Mouse (Mus musculus): ENCODE measurements around the gene Rhox4a2. TPM values are rescaled to one million over a fixed set of nuclear protein-coding genes. Genes with fewer than 3 reads are reported as not detected.
"Not testable (repeated sequence)": the region's sequence is repeated elsewhere in the genome, so short reads cannot be mapped to it uniquely, and the experiment has no call there.

The Rhox4a2 gene
- total RNA-seq (2014; rRNA removed; ENCODE audit: low replicate concordance) (not detected in 2 replicates), polyA plus RNA-seq (2015; fragmentation: Nextera tagmentation; extraction: Ambion mirVana) (0.22 TPM in 2 replicates)

DNA sequence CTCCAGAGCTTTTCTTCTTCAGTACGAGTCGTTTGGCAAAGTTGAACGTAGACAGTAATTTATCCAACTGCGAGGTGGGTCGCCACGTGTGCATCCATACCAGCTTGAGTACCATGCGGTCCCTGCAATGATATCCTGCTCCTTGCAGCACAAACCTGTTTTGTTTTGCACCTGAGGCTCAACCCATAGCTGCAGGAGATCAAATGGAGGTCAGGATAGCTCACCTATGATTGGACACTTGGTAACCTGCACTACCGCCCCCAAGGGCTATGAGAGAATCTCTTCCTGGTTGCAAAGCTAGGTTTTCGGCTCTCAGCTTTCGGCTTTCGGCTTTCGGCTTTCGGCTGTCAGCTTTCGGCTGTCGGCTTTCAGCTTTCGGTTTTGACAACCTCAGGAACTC lies at the start of gene Rhox4a2:
TSS of gene Rhox4a2 (plus strand) at position 301 of the 400 bp plus-strand sequence.
- ATAC-seq (ENCODE audit: insufficient read depth, low read depth); H3K36me3 ChIP-seq (replicated peaks; ENCODE audit: control insufficient read depth, insufficient read depth, low read length); DNase-seq (ENCODE audit: low spot score); H3K4me2 ChIP-seq (ENCODE audit: low read depth, low read length); H3K27me3 ChIP-seq (ENCODE audit: control insufficient read depth, insufficient read depth, low read length); H3K9ac ChIP-seq (replicated peaks; ENCODE audit: low read depth, low read length); H3K4me1 ChIP-seq (ENCODE audit: control insufficient read depth, insufficient read depth); H3K9me3 ChIP-seq (replicated peaks; ENCODE audit: control insufficient read depth, low read length); H3K27ac ChIP-seq (ENCODE audit: low read depth); H3K4me3 ChIP-seq (ENCODE audit: low read depth, low read length): not testable (repeated sequence)
- 91% methylated on average over 8 of the region's 16 CpGs for WGBS

DNA sequence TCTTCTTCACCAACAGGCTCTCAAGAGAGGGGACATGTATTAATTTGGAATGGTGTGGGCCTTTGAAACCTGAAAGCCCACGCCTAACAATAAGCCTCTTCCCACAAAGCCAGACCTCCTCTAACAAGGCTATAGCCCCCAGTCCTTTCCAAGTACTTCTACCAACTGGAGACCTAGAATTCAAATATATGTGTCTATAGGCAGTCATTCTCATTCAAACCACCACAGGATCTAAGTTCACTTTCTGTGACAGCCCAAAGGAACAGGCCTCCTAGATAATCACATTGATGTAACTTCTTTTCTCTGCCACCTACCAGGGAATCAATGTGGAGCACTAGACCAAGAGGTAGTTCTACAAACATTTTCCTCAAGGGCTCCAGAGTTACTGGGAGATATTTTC lies 10.9 kb upstream of the Rhox4a2 start, which contains the start of gene Rhox3a2:
TSS of gene Rhox3a2 (plus strand) at position 301 of the 400 bp plus-strand sequence.
- no CpG with 5 or more reads among the region's 1 CpGs for WGBS
- not testable (repeated sequence) for H3K27me3 ChIP-seq (ENCODE audit: control insufficient read depth, insufficient read depth, low read length); ATAC-seq (ENCODE audit: insufficient read depth, low read depth); H3K4me1 ChIP-seq (ENCODE audit: control insufficient read depth, insufficient read depth); H3K27ac ChIP-seq (ENCODE audit: low read depth); H3K4me3 ChIP-seq (ENCODE audit: low read depth, low read length); H3K9me3 ChIP-seq (replicated peaks; ENCODE audit: control insufficient read depth, low read length); H3K4me2 ChIP-seq (ENCODE audit: low read depth, low read length); DNase-seq (ENCODE audit: low spot score); H3K9ac ChIP-seq (replicated peaks; ENCODE audit: low read depth, low read length); H3K36me3 ChIP-seq (replicated peaks; ENCODE audit: control insufficient read depth, insufficient read depth, low read length)

DNA sequence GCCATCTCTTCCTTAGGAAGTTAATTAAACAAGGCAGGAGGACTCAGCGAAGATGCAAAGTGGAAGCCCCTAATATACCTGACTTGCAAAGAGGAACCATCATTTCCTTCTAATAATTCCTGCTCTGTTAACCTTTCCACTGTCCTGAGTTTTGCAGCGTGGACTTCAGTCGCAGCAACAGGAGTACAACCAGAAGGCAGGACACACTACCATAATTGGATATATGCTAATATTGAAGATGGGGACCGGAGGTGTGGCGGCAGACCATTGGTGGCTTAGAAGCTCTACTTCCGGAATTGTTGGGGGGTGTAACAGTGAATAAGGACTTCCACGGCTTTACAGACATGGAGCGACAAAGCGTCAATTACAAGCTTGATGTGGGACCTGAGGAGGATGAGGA lies 21.1 kb downstream of the Rhox4a2 start, which contains the start of gene Rhox2b:
TSS of gene Rhox2b (plus strand) at position 301 of the 400 bp plus-strand sequence.
- not testable (repeated sequence) for H3K27me3 ChIP-seq (ENCODE audit: control insufficient read depth, insufficient read depth, low read length); H3K36me3 ChIP-seq (replicated peaks; ENCODE audit: control insufficient read depth, insufficient read depth, low read length); H3K9ac ChIP-seq (replicated peaks; ENCODE audit: low read depth, low read length); DNase-seq (ENCODE audit: low spot score); H3K9me3 ChIP-seq (replicated peaks; ENCODE audit: control insufficient read depth, low read length); ATAC-seq (ENCODE audit: insufficient read depth, low read depth); H3K27ac ChIP-seq (ENCODE audit: low read depth); H3K4me3 ChIP-seq (ENCODE audit: low read depth, low read length); H3K4me1 ChIP-seq (ENCODE audit: control insufficient read depth, insufficient read depth); H3K4me2 ChIP-seq (ENCODE audit: low read depth, low read length)
- WGBS = no CpG with 5 or more reads among the region's 9 CpGs

DNA sequence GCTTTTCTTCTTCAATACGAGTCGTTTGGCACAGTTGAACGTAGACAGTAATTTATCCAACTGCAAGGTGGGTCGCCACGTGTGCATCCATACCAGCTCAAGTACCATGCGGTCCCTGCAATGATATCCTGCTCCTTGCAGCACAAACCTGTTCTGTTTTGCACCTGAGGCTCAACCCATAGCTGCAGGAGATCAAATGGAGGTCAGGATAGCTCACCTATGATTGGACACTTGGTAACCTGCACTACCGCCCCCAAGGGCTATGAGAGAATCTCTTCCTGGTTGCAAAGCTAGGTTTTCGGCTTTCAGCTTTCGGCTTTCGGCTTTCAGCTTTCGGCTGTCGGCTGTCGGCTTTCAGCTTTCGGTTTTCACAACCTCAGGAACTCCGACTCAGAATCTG lies 41.5 kb downstream of the Rhox4a2 start, which contains the start of gene Rhox4b:
TSS of gene Rhox4b (plus strand) at position 301 of the 400 bp plus-strand sequence.
- 85% methylated on average over 14 of the region's 15 CpGs for WGBS
- H3K4me2 ChIP-seq (ENCODE audit: low read depth, low read length); H3K4me1 ChIP-seq (ENCODE audit: control insufficient read depth, insufficient read depth); H3K27ac ChIP-seq (ENCODE audit: low read depth); H3K4me3 ChIP-seq (ENCODE audit: low read depth, low read length); H3K9me3 ChIP-seq (replicated peaks; ENCODE audit: control insufficient read depth, low read length); DNase-seq (ENCODE audit: low spot score); H3K36me3 ChIP-seq (replicated peaks; ENCODE audit: control insufficient read depth, insufficient read depth, low read length); H3K27me3 ChIP-seq (ENCODE audit: control insufficient read depth, insufficient read depth, low read length); ATAC-seq (ENCODE audit: insufficient read depth, low read depth); H3K9ac ChIP-seq (replicated peaks; ENCODE audit: low read depth, low read length): not testable (repeated sequence)

Other genes with a start within 250 kb of the Rhox4a2 start
- not detected in 2 replicates for gene Akap14, start 222.0 kb upstream of the Rhox4a2 start, total RNA-seq (2014; rRNA removed; ENCODE audit: low replicate concordance)
- gene Akap14, start 222.0 kb upstream of the Rhox4a2 start, polyA plus RNA-seq (2015; fragmentation: Nextera tagmentation; extraction: Ambion mirVana) = 0.05 and 0.07 TPM in 2 replicates
- 337 and 420 TPM in 2 replicates for gene Ndufa1, start 199.7 kb upstream of the Rhox4a2 start, total RNA-seq (2014; rRNA removed; ENCODE audit: low replicate concordance)
- 1,804 and 1,915 TPM in 2 replicates for gene Ndufa1, start 199.7 kb upstream of the Rhox4a2 start, polyA plus RNA-seq (2015; fragmentation: Nextera tagmentation; extraction: Ambion mirVana)
- gene Rnf113a1, start 199.6 kb upstream of the Rhox4a2 start, total RNA-seq (2014; rRNA removed; ENCODE audit: low replicate concordance) = not detected in 2 replicates
- 5.5 and 5.6 TPM in 2 replicates for gene Rnf113a1, start 199.6 kb upstream of the Rhox4a2 start, polyA plus RNA-seq (2015; fragmentation: Nextera tagmentation; extraction: Ambion mirVana)
- gene Gm9, start 179.8 kb upstream of the Rhox4a2 start, total RNA-seq (2014; rRNA removed; ENCODE audit: low replicate concordance) = not detected in 2 replicates
- not detected in 2 replicates for gene Gm9, start 179.8 kb upstream of the Rhox4a2 start, polyA plus RNA-seq (2015; fragmentation: Nextera tagmentation; extraction: Ambion mirVana)
- gene Rhox1, start 168.6 kb upstream of the Rhox4a2 start, total RNA-seq (2014; rRNA removed; ENCODE audit: low replicate concordance) = not detected in 2 replicates
- not detected in 2 replicates for gene Rhox1, start 168.6 kb upstream of the Rhox4a2 start, polyA plus RNA-seq (2015; fragmentation: Nextera tagmentation; extraction: Ambion mirVana)
- gene Rhox2a, start 145.9 kb upstream of the Rhox4a2 start, total RNA-seq (2014; rRNA removed; ENCODE audit: low replicate concordance) = not detected in 2 replicates
- not detected in 2 replicates for gene Rhox2a, start 145.9 kb upstream of the Rhox4a2 start, polyA plus RNA-seq (2015; fragmentation: Nextera tagmentation; extraction: Ambion mirVana)
- gene Rhox3a, start 140.9 kb upstream of the Rhox4a2 start, total RNA-seq (2014; rRNA removed; ENCODE audit: low replicate concordance) = not detected in 2 replicates
- not detected in 2 replicates for gene Rhox3a, start 140.9 kb upstream of the Rhox4a2 start, polyA plus RNA-seq (2015; fragmentation: Nextera tagmentation; extraction: Ambion mirVana)
- gene Rhox4a, start 125.5 kb upstream of the Rhox4a2 start, total RNA-seq (2014; rRNA removed; ENCODE audit: low replicate concordance) = not detected in 2 replicates
- gene Rhox4a, start 125.5 kb upstream of the Rhox4a2 start, polyA plus RNA-seq (2015; fragmentation: Nextera tagmentation; extraction: Ambion mirVana) = not detected in 2 replicates
- not detected in 2 replicates for gene Rhox3a2, start 10.8 kb upstream of the Rhox4a2 start, total RNA-seq (2014; rRNA removed; ENCODE audit: low replicate concordance)
- not detected in 2 replicates for gene Rhox3a2, start 10.8 kb upstream of the Rhox4a2 start, polyA plus RNA-seq (2015; fragmentation: Nextera tagmentation; extraction: Ambion mirVana)
- not detected in 2 replicates for gene Rhox2b, start 21.2 kb downstream of the Rhox4a2 start, total RNA-seq (2014; rRNA removed; ENCODE audit: low replicate concordance)
- gene Rhox2b, start 21.2 kb downstream of the Rhox4a2 start, polyA plus RNA-seq (2015; fragmentation: Nextera tagmentation; extraction: Ambion mirVana) = not detected in 2 replicates
- not detected in 2 replicates for gene Rhox4b, start 41.6 kb downstream of the Rhox4a2 start, total RNA-seq (2014; rRNA removed; ENCODE audit: low replicate concordance)
- not detected in 2 replicates for gene Rhox4b, start 41.6 kb downstream of the Rhox4a2 start, polyA plus RNA-seq (2015; fragmentation: Nextera tagmentation; extraction: Ambion mirVana)
- gene Rhox2c, start 62.8 kb downstream of the Rhox4a2 start, total RNA-seq (2014; rRNA removed; ENCODE audit: low replicate concordance) = not detected in 2 replicates
- gene Rhox2c, start 62.8 kb downstream of the Rhox4a2 start, polyA plus RNA-seq (2015; fragmentation: Nextera tagmentation; extraction: Ambion mirVana) = not detected in 2 replicates
- gene Rhox3c, start 67.7 kb downstream of the Rhox4a2 start, total RNA-seq (2014; rRNA removed; ENCODE audit: low replicate concordance) = not detected in 2 replicates
- gene Rhox3c, start 67.7 kb downstream of the Rhox4a2 start, polyA plus RNA-seq (2015; fragmentation: Nextera tagmentation; extraction: Ambion mirVana) = 0.11 TPM in 1 of 2 replicates, not detected in the other
- gene Rhox4c, start 89.5 kb downstream of the Rhox4a2 start, total RNA-seq (2014; rRNA removed; ENCODE audit: low replicate concordance) = not detected in 2 replicates
- gene Rhox4c, start 89.5 kb downstream of the Rhox4a2 start, polyA plus RNA-seq (2015; fragmentation: Nextera tagmentation; extraction: Ambion mirVana) = not detected in 2 replicates
- not detected in 2 replicates for gene Rhox2d, start 102.6 kb downstream of the Rhox4a2 start, total RNA-seq (2014; rRNA removed; ENCODE audit: low replicate concordance)
- gene Rhox2d, start 102.6 kb downstream of the Rhox4a2 start, polyA plus RNA-seq (2015; fragmentation: Nextera tagmentation; extraction: Ambion mirVana) = not detected in 2 replicates
- gene Rhox4d, start 123.5 kb downstream of the Rhox4a2 start, total RNA-seq (2014; rRNA removed; ENCODE audit: low replicate concordance) = not detected in 2 replicates
- not detected in 2 replicates for gene Rhox4d, start 123.5 kb downstream of the Rhox4a2 start, polyA plus RNA-seq (2015; fragmentation: Nextera tagmentation; extraction: Ambion mirVana)
- not detected in 2 replicates for gene Rhox2e, start 139.6 kb downstream of the Rhox4a2 start, total RNA-seq (2014; rRNA removed; ENCODE audit: low replicate concordance)
- gene Rhox2e, start 139.6 kb downstream of the Rhox4a2 start, polyA plus RNA-seq (2015; fragmentation: Nextera tagmentation; extraction: Ambion mirVana) = not detected in 2 replicates
- gene Rhox3e, start 151.2 kb downstream of the Rhox4a2 start, total RNA-seq (2014; rRNA removed; ENCODE audit: low replicate concordance) = not detected in 2 replicates
- not detected in 2 replicates for gene Rhox3e, start 151.2 kb downstream of the Rhox4a2 start, polyA plus RNA-seq (2015; fragmentation: Nextera tagmentation; extraction: Ambion mirVana)
- gene Rhox4e, start 166.6 kb downstream of the Rhox4a2 start, total RNA-seq (2014; rRNA removed; ENCODE audit: low replicate concordance) = not detected in 2 replicates
- not detected in 2 replicates for gene Rhox4e, start 166.6 kb downstream of the Rhox4a2 start, polyA plus RNA-seq (2015; fragmentation: Nextera tagmentation; extraction: Ambion mirVana)
- not detected in 2 replicates for gene Rhox2f, start 180.6 kb downstream of the Rhox4a2 start, total RNA-seq (2014; rRNA removed; ENCODE audit: low replicate concordance)
- not detected in 2 replicates for gene Rhox2f, start 180.6 kb downstream of the Rhox4a2 start, polyA plus RNA-seq (2015; fragmentation: Nextera tagmentation; extraction: Ambion mirVana)
- gene Rhox3f, start 190.1 kb downstream of the Rhox4a2 start, total RNA-seq (2014; rRNA removed; ENCODE audit: low replicate concordance) = not detected in 2 replicates
- not detected in 2 replicates for gene Rhox3f, start 190.1 kb downstream of the Rhox4a2 start, polyA plus RNA-seq (2015; fragmentation: Nextera tagmentation; extraction: Ambion mirVana)
- not detected in 2 replicates for gene Rhox4f, start 216.9 kb downstream of the Rhox4a2 start, total RNA-seq (2014; rRNA removed; ENCODE audit: low replicate concordance)
- not detected in 2 replicates for gene Rhox4f, start 216.9 kb downstream of the Rhox4a2 start, polyA plus RNA-seq (2015; fragmentation: Nextera tagmentation; extraction: Ambion mirVana)
- gene Rhox3g, start 237.8 kb downstream of the Rhox4a2 start, total RNA-seq (2014; rRNA removed; ENCODE audit: low replicate concordance) = not detected in 2 replicates
- gene Rhox3g, start 237.8 kb downstream of the Rhox4a2 start, polyA plus RNA-seq (2015; fragmentation: Nextera tagmentation; extraction: Ambion mirVana) = not detected in 2 replicates